Mouse (Mus musculus): ENCODE measurements around the gene Gpr15. TPM values are rescaled to one million over a fixed set of nuclear protein-coding genes. Genes with fewer than 3 reads are reported as not detected.

Gpr15 gene
- polyA plus RNA-seq, 1 experiment: not detected

DNA sequence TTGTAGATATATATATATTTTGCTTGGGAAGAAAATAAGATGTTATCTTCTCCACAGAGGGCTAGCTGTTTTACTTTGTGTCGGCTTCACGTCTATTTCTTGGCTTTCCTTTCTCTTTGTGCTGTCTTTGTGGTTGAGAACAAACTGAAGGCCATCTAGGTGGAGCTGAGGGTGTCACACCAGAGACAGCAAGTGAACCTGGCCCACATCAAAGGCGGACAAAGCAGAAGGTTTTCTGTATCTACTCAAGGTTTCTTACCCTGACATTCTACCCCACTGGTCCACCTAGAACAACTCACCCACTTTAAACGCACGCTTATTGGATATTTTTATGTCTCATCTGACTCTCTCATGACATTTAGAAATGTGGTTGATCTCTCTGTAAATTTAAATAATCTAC lies 24.8 kb downstream of the Gpr15 start:
- Histone ChIP-seq H3K27ac (ENCODE audit: insufficient read depth, low read depth, low read length) (no peak overlapping the region), H3K4me3 (ENCODE audit: insufficient read depth, low read depth, low read length) (no peak overlapping the region), H3K4me1 (ENCODE audit: control insufficient read depth, insufficient read depth, low read length) (no peaks in the 10 kb centered on the region)
- whole genome bisulfite sequencing: 95% methylated on average over 5 of the region's 5 CpGs
- TF ChIP-seq POLR2A (IDR thresholded peaks at IDR 0.05; ENCODE audit: insufficient read depth, low read depth, low read length) (no peak), CTCF (IDR thresholded peaks at IDR 0.05; ENCODE audit: insufficient read depth, low read depth, low read length) (no peak)

DNA sequence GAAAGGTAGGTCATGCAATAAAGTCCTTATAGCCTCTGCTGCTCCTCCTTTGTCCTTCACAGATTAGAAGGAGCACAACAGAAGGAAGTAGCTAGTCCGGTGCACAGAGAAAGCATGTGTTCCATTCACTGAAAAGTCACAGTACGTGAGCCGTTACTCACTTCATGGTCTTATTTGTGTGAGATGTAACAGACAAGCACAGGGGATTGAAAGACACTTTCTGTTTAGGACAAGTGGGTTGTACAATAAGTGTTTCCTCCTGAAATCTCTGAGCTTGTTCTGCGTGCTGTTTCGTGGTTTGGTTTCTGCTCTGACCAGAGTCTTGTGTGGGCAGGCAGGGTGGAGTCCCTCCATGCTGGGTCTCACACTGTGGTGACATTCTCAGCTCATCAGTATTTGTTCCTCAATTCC lies 28.5 kb downstream of the Gpr15 start:
- H3K27ac ChIP-seq (ENCODE audit: insufficient read depth, low read depth, low read length): no peak overlapping the region
- H3K4me1 ChIP-seq (ENCODE audit: control insufficient read depth, insufficient read depth, low read length): no peaks in the 10 kb centered on the region
- WGBS: 75% methylated on average over 5 of the region's 5 CpGs
- TF ChIP-seq POLR2A (IDR thresholded peaks at IDR 0.05; ENCODE audit: insufficient read depth, low read depth, low read length) (no peak), CTCF (IDR thresholded peaks at IDR 0.05; ENCODE audit: insufficient read depth, low read depth, low read length) (no peak)
- no peak overlapping the region for H3K4me3 ChIP-seq (ENCODE audit: insufficient read depth, low read depth, low read length)

DNA sequence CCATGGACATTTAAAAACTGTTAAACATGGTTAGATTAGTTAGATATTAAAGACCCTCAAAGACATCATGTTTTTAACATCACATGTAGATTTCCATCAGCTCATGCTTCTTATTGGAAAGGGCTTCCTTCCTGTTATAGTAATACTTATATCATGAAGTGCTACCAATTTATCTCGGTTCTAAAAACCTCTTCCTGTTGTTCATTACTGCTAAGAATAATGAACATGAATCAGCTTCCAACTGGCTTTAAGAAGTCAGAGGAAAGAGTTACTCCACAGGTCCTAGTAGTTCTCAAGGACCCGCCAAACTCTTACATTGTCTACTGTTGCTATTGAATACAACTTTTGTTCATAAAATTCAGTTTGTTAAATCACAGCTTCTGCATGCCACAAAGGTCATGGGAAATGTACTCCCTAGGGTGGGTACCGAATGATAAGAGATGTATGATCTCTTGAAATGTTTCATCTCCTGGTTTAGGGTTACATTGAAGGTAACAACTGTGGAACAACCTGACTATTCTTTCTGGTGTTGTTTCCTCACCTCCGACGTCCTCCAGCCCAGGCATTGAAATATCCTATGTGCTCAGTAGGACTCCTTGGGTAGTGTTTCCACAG lies 29.2 kb downstream of the Gpr15 start:
- H3K4me1 ChIP-seq (ENCODE audit: control insufficient read depth, insufficient read depth, low read length): no peaks in the 10 kb centered on the region
- no peak overlapping the region for H3K27ac ChIP-seq (ENCODE audit: insufficient read depth, low read depth, low read length)
- WGBS: 81% methylated on average over 5 of the region's 5 CpGs
- no peak overlapping the region for H3K4me3 ChIP-seq (ENCODE audit: insufficient read depth, low read depth, low read length)
- no peak for TF ChIP-seq POLR2A (IDR thresholded peaks at IDR 0.05; ENCODE audit: insufficient read depth, low read depth, low read length)
- TF ChIP-seq CTCF (IDR thresholded peaks at IDR 0.05; ENCODE audit: insufficient read depth, low read depth, low read length): no peak

DNA sequence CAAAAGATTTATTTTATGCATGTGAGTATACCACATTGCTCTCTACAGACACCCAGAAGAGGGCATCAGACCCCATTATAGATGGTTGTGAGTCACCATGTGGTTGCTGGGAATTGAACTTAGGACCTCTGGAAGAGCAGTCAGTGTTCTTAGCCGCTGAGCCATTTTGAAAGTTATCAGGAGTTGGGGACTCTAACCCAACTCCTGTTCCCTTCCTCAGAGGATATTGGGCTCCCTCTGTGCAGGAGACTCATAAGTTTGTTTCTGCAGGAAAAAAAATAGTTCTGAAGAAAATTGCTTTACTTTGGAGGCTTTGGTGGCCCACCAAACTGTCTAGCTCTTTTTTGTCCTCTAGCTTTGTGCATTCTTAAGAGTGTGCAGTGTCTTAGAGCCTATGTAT lies 30.3 kb downstream of the Gpr15 start:
- TF ChIP-seq CTCF (IDR thresholded peaks at IDR 0.05; ENCODE audit: insufficient read depth, low read depth, low read length) (no peak), POLR2A (IDR thresholded peaks at IDR 0.05; ENCODE audit: insufficient read depth, low read depth, low read length) (no peak)
- 94% methylated on average over 1 of the region's 1 CpGs for WGBS

DNA sequence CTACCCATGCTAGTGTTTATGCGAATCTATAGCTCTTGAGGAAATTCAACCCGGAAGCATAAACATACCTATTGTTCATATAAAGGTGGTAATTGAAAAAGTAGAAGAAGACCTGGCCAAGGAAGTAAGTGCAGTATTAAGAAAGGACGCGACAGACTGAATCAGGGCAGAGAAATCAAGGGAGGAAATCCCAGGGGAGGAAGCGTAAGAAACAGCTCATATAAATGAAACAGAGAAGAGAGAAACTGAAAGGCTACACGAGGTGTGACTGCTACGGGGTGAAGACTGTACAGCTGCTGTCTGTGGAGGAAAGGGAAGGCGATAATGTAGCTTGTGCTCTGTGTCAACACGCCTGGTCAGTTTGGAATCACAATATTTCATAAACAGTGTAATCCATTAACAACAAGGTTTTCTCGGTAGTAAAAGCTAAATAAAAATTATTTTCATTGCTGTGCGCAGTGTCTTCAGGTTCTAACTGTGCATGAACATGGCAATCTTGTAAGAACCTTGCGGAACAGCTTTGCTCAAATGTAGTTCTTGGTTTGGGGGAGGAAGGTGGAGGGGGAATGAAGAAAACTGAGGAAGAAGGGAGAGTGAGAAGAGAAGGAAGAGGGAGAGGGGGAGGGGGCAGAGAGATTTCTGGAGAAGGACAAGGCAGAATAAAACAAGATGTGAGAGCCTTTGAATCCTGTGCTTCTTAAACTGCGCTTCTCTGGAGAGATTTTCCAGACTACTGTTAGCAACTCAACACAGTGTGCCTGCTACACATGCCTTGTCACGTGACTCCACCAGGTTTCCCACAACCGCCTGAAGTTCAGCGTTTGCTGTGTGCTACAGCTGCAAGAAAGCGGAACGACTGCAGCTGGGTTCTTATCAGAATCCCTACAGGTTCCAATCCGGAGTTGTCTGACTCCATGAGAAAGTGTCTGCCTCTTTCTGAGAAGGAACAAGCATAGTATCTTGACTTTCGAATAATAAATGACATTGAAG lies 33.0 kb downstream of the Gpr15 start:
- WGBS: 77% methylated on average over 20 of the region's 20 CpGs
- Histone ChIP-seq H3K27ac (ENCODE audit: insufficient read depth, low read depth, low read length) (no peak overlapping the region), H3K4me1 (ENCODE audit: control insufficient read depth, insufficient read depth, low read length) (no peaks in the 10 kb centered on the region), H3K4me3 (ENCODE audit: insufficient read depth, low read depth, low read length) (no peak overlapping the region)
- TF ChIP-seq POLR2A (IDR thresholded peaks at IDR 0.05; ENCODE audit: insufficient read depth, low read depth, low read length): no peak
- TF ChIP-seq CTCF (IDR thresholded peaks at IDR 0.05; ENCODE audit: insufficient read depth, low read depth, low read length): no peak

More for the DNA sequence above, 30.3 kb downstream of the Gpr15 start:
- Histone ChIP-seq H3K4me3 (ENCODE audit: insufficient read depth, low read depth, low read length) (no peak overlapping the region), H3K4me1 (ENCODE audit: control insufficient read depth, insufficient read depth, low read length) (no peaks in the 10 kb centered on the region), H3K27ac (ENCODE audit: insufficient read depth, low read depth, low read length) (no peak overlapping the region)

DNA sequence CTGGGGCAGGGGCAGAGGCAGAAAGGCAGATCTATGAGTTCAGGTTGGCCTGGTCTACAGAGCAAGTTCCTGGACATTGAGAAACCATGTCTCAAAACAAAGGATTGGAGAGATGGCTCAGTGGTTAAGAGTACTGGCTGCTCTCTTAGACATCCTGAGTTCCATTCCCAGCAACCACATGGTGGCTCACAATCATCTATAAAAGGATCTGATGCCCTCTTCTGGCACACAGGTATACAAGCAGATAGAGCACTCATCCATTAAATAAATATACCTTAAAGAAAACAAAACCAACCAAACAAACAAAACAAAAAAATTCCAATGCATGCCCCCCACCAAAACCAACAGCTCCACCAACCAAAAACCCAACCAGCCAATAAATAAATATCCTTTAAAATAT lies 34.3 kb downstream of the Gpr15 start:
- TF ChIP-seq POLR2A (IDR thresholded peaks at IDR 0.05; ENCODE audit: insufficient read depth, low read depth, low read length) (no peak), CTCF (IDR thresholded peaks at IDR 0.05; ENCODE audit: insufficient read depth, low read depth, low read length) (no peak)
- no peak overlapping the region for H3K4me3 ChIP-seq (ENCODE audit: insufficient read depth, low read depth, low read length)
- no peaks in the 10 kb centered on the region for H3K4me1 ChIP-seq (ENCODE audit: control insufficient read depth, insufficient read depth, low read length)
- H3K27ac ChIP-seq (ENCODE audit: insufficient read depth, low read depth, low read length): no peak overlapping the region

DNA sequence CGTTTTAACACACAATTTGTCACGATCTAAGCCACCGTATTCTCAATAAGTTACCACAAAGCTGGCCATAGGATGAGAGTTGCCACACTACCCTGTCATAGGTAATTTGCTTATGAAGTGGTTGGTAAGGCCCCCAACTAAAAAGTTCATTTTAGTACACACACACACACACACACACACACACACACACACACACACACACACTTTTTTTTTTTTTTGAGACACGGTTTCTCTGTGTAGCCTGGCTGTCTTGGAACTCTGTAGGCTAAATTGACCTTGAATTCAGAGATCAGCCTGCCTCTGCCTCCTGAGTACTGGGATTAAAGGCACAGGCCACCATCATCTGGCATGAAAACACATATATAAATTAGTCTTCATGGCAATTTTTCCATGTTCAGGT lies 35.0 kb downstream of the Gpr15 start:
- 93% methylated on average over 4 of the region's 4 CpGs for WGBS
- Histone ChIP-seq H3K27ac (ENCODE audit: insufficient read depth, low read depth, low read length) (no peak overlapping the region), H3K4me3 (ENCODE audit: insufficient read depth, low read depth, low read length) (no peak overlapping the region), H3K4me1 (ENCODE audit: control insufficient read depth, insufficient read depth, low read length) (no peaks in the 10 kb centered on the region)
- TF ChIP-seq CTCF (IDR thresholded peaks at IDR 0.05; ENCODE audit: insufficient read depth, low read depth, low read length) (no peak), POLR2A (IDR thresholded peaks at IDR 0.05; ENCODE audit: insufficient read depth, low read depth, low read length) (no peak)

DNA sequence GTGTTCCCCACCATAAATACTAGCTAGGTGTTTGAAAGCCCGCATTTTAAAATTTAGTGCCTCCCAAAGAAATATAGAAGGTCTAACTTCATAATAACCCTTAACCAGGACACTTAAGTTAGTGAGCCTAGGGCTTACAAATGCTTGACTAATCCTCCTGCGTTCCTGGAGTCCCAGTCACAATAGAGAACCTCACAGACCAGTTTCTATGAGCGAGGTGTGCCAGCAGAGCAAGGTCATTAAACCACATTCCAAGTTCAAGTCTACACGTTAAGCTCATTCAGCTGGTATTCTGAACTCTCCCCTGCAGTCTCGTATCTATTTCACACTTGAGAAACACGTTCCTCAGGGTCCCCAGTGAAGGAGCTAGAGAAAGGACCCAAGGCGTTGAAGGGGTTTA lies 36.0 kb downstream of the Gpr15 start:
- Histone ChIP-seq H3K4me1 (ENCODE audit: control insufficient read depth, insufficient read depth, low read length) (no peaks in the 10 kb centered on the region), H3K27ac (ENCODE audit: insufficient read depth, low read depth, low read length) (no peak overlapping the region), H3K4me3 (ENCODE audit: insufficient read depth, low read depth, low read length) (no peak overlapping the region)
- TF ChIP-seq CTCF (IDR thresholded peaks at IDR 0.05; ENCODE audit: insufficient read depth, low read depth, low read length) (no peak), POLR2A (IDR thresholded peaks at IDR 0.05; ENCODE audit: insufficient read depth, low read depth, low read length) (no peak)
- WGBS: 85% methylated on average over 7 of the region's 7 CpGs

DNA sequence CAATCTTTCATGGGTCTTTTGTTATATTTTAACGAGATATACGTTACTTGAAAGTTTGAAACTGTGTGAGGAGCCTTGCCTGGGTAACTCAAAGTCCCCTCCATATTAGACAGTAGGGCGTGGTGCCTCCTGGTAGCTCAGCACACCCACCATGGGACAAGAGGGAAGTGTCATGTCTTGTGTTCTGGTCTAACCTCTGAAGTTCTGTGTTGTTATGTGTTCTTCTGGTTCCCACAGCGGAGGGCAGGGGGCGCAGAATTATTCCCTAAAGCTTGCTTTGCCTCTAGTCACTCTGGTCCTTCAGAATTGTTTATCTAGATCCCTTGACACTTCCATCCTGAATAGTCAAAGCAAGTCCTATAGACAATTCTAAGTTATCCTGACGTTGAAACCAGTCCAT lies 36.8 kb downstream of the Gpr15 start:
- H3K27ac ChIP-seq (ENCODE audit: insufficient read depth, low read depth, low read length): no peak overlapping the region
- WGBS: 93% methylated on average over 6 of the region's 6 CpGs
- H3K4me3 ChIP-seq (ENCODE audit: insufficient read depth, low read depth, low read length): no peak overlapping the region
- no peak for TF ChIP-seq CTCF (IDR thresholded peaks at IDR 0.05; ENCODE audit: insufficient read depth, low read depth, low read length)
- no peak for TF ChIP-seq POLR2A (IDR thresholded peaks at IDR 0.05; ENCODE audit: insufficient read depth, low read depth, low read length)
- H3K4me1 ChIP-seq (ENCODE audit: control insufficient read depth, insufficient read depth, low read length): no peaks in the 10 kb centered on the region

All from olfactory bulb, adult 2 months (tissue).